Mouse (Mus musculus): ENCODE measurements around the gene Tmtc4. TPM values are rescaled to one million over a fixed set of nuclear protein-coding genes. Genes with fewer than 3 reads are reported as not detected.

Gene Tmtc4
- total RNA-seq, 2 experiments from 2014 or later: 18.3 to 26.8 TPM

GRCm38 (mm10) chr14:122902884-122903283 is 81.0 kb downstream of the Tmtc4 start:
- DNase-seq (ENCODE audit: low spot score in 2 of 2): peak; percentile 35 to 60

GRCm38 (mm10) chr14:122902136-122902535 is 81.7 kb downstream of the Tmtc4 start:
- DNase-seq (ENCODE audit: low spot score in 2 of 2): no peak

- DNase-seq (ENCODE audit: low spot score in 2 of 2): no peak
Measured at GRCm38 (mm10) chr14:122901715-122902114, 82.1 kb downstream of the Tmtc4 start.

GRCm38 (mm10) chr14:122901177-122901576 is 82.7 kb downstream of the Tmtc4 start:
- no peak for DNase-seq (ENCODE audit: low spot score in 2 of 2)

- no peak for DNase-seq (ENCODE audit: low spot score in 2 of 2)
Measured at GRCm38 (mm10) chr14:122900679-122901078, 83.2 kb downstream of the Tmtc4 start.

GRCm38 (mm10) chr14:122898550-122898949 is 85.3 kb downstream of the Tmtc4 start:
- no peak for DNase-seq (ENCODE audit: low spot score in 2 of 2)

- no peak for DNase-seq (ENCODE audit: low spot score in 2 of 2)
Measured at GRCm38 (mm10) chr14:122896106-122896505, 87.7 kb downstream of the Tmtc4 start.

GRCm38 (mm10) chr14:122891470-122891968 is 92.3 kb downstream of the Tmtc4 start:
- no peak for DNase-seq (ENCODE audit: low spot score in 2 of 2)

GRCm38 (mm10) chr14:122888480-122888872 is 95.4 kb downstream of the Tmtc4 start:
- DNase-seq (ENCODE audit: low spot score in 2 of 2): no peak

- no peak for DNase-seq (ENCODE audit: low spot score in 2 of 2)
Measured at GRCm38 (mm10) chr14:122887702-122888479, 95.9 kb downstream of the Tmtc4 start.

- DNase-seq (ENCODE audit: low spot score in 2 of 2): no peak
Measured at GRCm38 (mm10) chr14:122887278-122887677, 96.6 kb downstream of the Tmtc4 start.

GRCm38 (mm10) chr14:122885893-122886292 is 97.9 kb downstream of the Tmtc4 start:
- peak; percentile 53 to 69 for DNase-seq (ENCODE audit: low spot score in 2 of 2)

GRCm38 (mm10) chr14:122883821-122884584 is 99.8 kb downstream of the Tmtc4 start:
- DNase-seq (ENCODE audit: low spot score in 2 of 2): peak; percentile 54 to 69

GRCm38 (mm10) chr14:122883410-122883806 is 100.4 kb downstream of the Tmtc4 start:
- no peak for DNase-seq (ENCODE audit: low spot score in 2 of 2)

GRCm38 (mm10) chr14:122882795-122883409 is 100.9 kb downstream of the Tmtc4 start:
- peak; percentile 35 to 59 for DNase-seq (ENCODE audit: low spot score in 2 of 2)

- no peak for DNase-seq (ENCODE audit: low spot score in 2 of 2)
Measured at GRCm38 (mm10) chr14:122882201-122882639, 101.6 kb downstream of the Tmtc4 start.

GRCm38 (mm10) chr14:122881699-122882098 is 102.1 kb downstream of the Tmtc4 start:
- no peak for DNase-seq (ENCODE audit: low spot score in 2 of 2)

- no peak for DNase-seq (ENCODE audit: low spot score in 2 of 2)
Measured at GRCm38 (mm10) chr14:122880291-122880690, 103.5 kb downstream of the Tmtc4 start.

GRCm38 (mm10) chr14:122877787-122878186 is 106.0 kb downstream of the Tmtc4 start:
- no peak for DNase-seq (ENCODE audit: low spot score in 2 of 2)

- no peak for DNase-seq (ENCODE audit: low spot score in 2 of 2)
Measured at GRCm38 (mm10) chr14:122876723-122877122, 107.1 kb downstream of the Tmtc4 start.

GRCm38 (mm10) chr14:122876163-122876562 is 107.7 kb downstream of the Tmtc4 start:
- DNase-seq (ENCODE audit: low spot score in 2 of 2): peak; percentile 81 to 93

- no peak for DNase-seq (ENCODE audit: low spot score in 2 of 2)
Measured at GRCm38 (mm10) chr14:122875636-122876035, 108.2 kb downstream of the Tmtc4 start.
